Comparison of ENCODE assay signal across 9 mouse cellular contexts in genomic region chr11:36676446-36677284, GRCm38 (mm10).
DNase-seq lines count a peak whose midpoint lies in the region; ATAC-seq and TF ChIP-seq lines count a peak whose summit lies in the region.
"Had no signal": no experiment of that assay in that cellular context is flagged by ENCODE, and none has a peak within 500 bp of the region (broad histone marks: within the 10 kb centered on the region; RNA-seq: fewer than 3 reads in every experiment).

No protein-coding gene starts in this region.

- no peak overlapping the region for H3K9ac ChIP-seq in kidney, embryonic 14.5 days (ENCODE audit: low read depth, low read length)
- no peak overlapping the region for H3K9ac ChIP-seq in embryonic facial prominence, embryonic 12.5 days
- H3K9ac ChIP-seq in hindbrain, embryonic 12.5 days, result peak overlapping the region; percentile 68
- H3K9ac ChIP-seq in midbrain, embryonic 15.5 days, result peak overlapping the region; percentile 67

- H3K4me3 ChIP-seq in kidney, embryonic 14.5 days (ENCODE audit: low read length), result peak overlapping the region; percentile 44
- no peak overlapping the region for H3K4me3 ChIP-seq in kidney, adult 2 months (ENCODE audit: insufficient read depth, low read depth, low read length)
- peak overlapping the region; percentile 39 for H3K4me3 ChIP-seq in embryonic facial prominence, embryonic 12.5 days
- peak overlapping the region; percentile 47 for H3K4me3 ChIP-seq in hindbrain, embryonic 12.5 days
- H3K4me3 ChIP-seq in midbrain, embryonic 15.5 days, result peak overlapping the region; percentile 51

- no peak for DNase-seq in kidney, adult 2 months
- no peak for DNase-seq in embryo, embryonic 10.5 days (ENCODE audit: low spot score)
- DNase-seq in layer of hippocampus, adult 9-11 months, result no peak

- H3K27ac ChIP-seq in kidney, embryonic 14.5 days (ENCODE audit: low read depth, low read length), result no peak overlapping the region
- no peak overlapping the region for H3K27ac ChIP-seq in kidney, adult 2 months (ENCODE audit: insufficient read depth, low read depth, low read length)
- no peak overlapping the region for H3K27ac ChIP-seq in embryonic facial prominence, embryonic 12.5 days
- H3K27ac ChIP-seq in hindbrain, embryonic 12.5 days, result peak overlapping the region; percentile 97
- H3K27ac ChIP-seq in midbrain, embryonic 15.5 days, result peak overlapping the region; percentile 97

- no peak for ATAC-seq in kidney, embryonic 14.5 days (ENCODE audit: low FRiP score, low TSS enrichment)
- 0 out of 2 replicates have a peak, but pooled peaks have one; percentile 18 for ATAC-seq in embryonic facial prominence, embryonic 12.5 days (ENCODE audit: insufficient number of reproducible peaks, insufficient read depth, low FRiP score, low TSS enrichment)
- no peak for ATAC-seq in hindbrain, embryonic 12.5 days (ENCODE audit: low FRiP score)
- no peak; the same call in 1 of the 2 replicates for ATAC-seq in midbrain, embryonic 15.5 days (replicated peaks)
- no peak for ATAC-seq in inflammation-experienced regulatory T-cells, adult 6 months

- H3K4me1 ChIP-seq in kidney, embryonic 14.5 days (ENCODE audit: control insufficient read depth, insufficient read depth, low read length), result no peaks in the 10 kb centered on the region
- 0 out of 2 replicates have a peak, but pooled peaks cover 3% of the 10 kb centered on the region for H3K4me1 ChIP-seq in kidney, adult 2 months (ENCODE audit: control insufficient read depth, insufficient read depth, low read length)
- peaks cover 5% of the 10 kb centered on the region; the same call in 1 of the 2 replicates for H3K4me1 ChIP-seq in embryonic facial prominence, embryonic 12.5 days
- H3K4me1 ChIP-seq in hindbrain, embryonic 12.5 days, result peaks cover 26% of the 10 kb centered on the region
- peaks cover 43% of the 10 kb centered on the region for H3K4me1 ChIP-seq in midbrain, embryonic 15.5 days

- 0 out of 2 replicates have a peak, but pooled peaks cover 3% of the 10 kb centered on the region for H3K27me3 ChIP-seq in kidney, embryonic 14.5 days (ENCODE audit: control insufficient read depth, insufficient read depth, low read length)
- no peaks in the 10 kb centered on the region; the same call in 1 of the 2 replicates for H3K27me3 ChIP-seq in kidney, adult 2 months (replicated peaks; ENCODE audit: control insufficient read depth, insufficient read depth, low read length)
- H3K27me3 ChIP-seq in embryonic facial prominence, embryonic 12.5 days, result 0 out of 2 replicates have a peak, but pooled peaks cover 2% of the 10 kb centered on the region
- H3K27me3 ChIP-seq in hindbrain, embryonic 12.5 days, result no peaks in the 10 kb centered on the region
- H3K27me3 ChIP-seq in midbrain, embryonic 15.5 days (replicated peaks), result no peaks in the 10 kb centered on the region

- no peaks in the 10 kb centered on the region for H3K36me3 ChIP-seq in kidney, embryonic 14.5 days (ENCODE audit: control insufficient read depth, insufficient read depth, low read length)
- no peaks in the 10 kb centered on the region for H3K36me3 ChIP-seq in kidney, adult 2 months (ENCODE audit: control insufficient read depth, insufficient read depth, low read length)
- H3K36me3 ChIP-seq in embryonic facial prominence, embryonic 12.5 days, result no peaks in the 10 kb centered on the region
- H3K36me3 ChIP-seq in hindbrain, embryonic 12.5 days, result no peaks in the 10 kb centered on the region
- no peaks in the 10 kb centered on the region for H3K36me3 ChIP-seq in midbrain, embryonic 15.5 days (replicated peaks)
- H3K36me3 ChIP-seq: G1E had no signal

- H3K9me3 ChIP-seq in kidney, embryonic 14.5 days (ENCODE audit: control insufficient read depth, low read length), result no peaks in the 10 kb centered on the region
- no peaks in the 10 kb centered on the region for H3K9me3 ChIP-seq in embryonic facial prominence, embryonic 12.5 days
- no peaks in the 10 kb centered on the region for H3K9me3 ChIP-seq in hindbrain, embryonic 12.5 days (replicated peaks)
- H3K9me3 ChIP-seq in midbrain, embryonic 15.5 days, result no peaks in the 10 kb centered on the region

- TF ChIP-seq CTCF in kidney, adult 2 months (conservative IDR thresholded peaks at IDR 0.05; ENCODE audit: insufficient read depth, insufficient read length, low read depth, low read length), result no peak

- TF ChIP-seq POLR2A in kidney, adult 2 months (IDR thresholded peaks at IDR 0.05; ENCODE audit: low read depth, low read length), result no peak

- 56% methylated on average over 16 of the region's 16 CpGs for WGBS in kidney, embryonic 14.5 days
- 51% methylated on average over 16 of the region's 16 CpGs for WGBS in kidney, adult 2 months
- WGBS in embryonic facial prominence, embryonic 12.5 days, result 34% methylated on average over 16 of the region's 16 CpGs
- WGBS in hindbrain, embryonic 12.5 days, result 30% methylated on average over 16 of the region's 16 CpGs
- 13% methylated on average over 16 of the region's 16 CpGs for WGBS in midbrain, embryonic 15.5 days

- H3K4me2 ChIP-seq in kidney, embryonic 14.5 days (replicated peaks; ENCODE audit: low read depth, low read length), result peak overlapping the region; percentile 61
- H3K4me2 ChIP-seq in embryonic facial prominence, embryonic 12.5 days (replicated peaks), result peak overlapping the region; percentile 63
- H3K4me2 ChIP-seq in hindbrain, embryonic 12.5 days (replicated peaks), result peak overlapping the region; percentile 57
- H3K4me2 ChIP-seq in midbrain, embryonic 15.5 days, result peak overlapping the region; percentile 54

Comparison
In these comparisons a context has a peak if more than half of its experiments do, and no peak if none do; other contexts are left out.
1. H3K27ac ChIP-seq: peak in hindbrain, embryonic 12.5 days (single experiment) and midbrain, embryonic 15.5 days (single experiment); none in kidney, embryonic 14.5 days (single experiment), kidney, adult 2 months (single experiment) and embryonic facial prominence, embryonic 12.5 days (single experiment).
2. H3K9ac ChIP-seq: peak in hindbrain, embryonic 12.5 days (single experiment) and midbrain, embryonic 15.5 days (single experiment); none in kidney, embryonic 14.5 days (single experiment) and embryonic facial prominence, embryonic 12.5 days (single experiment).
3. Peak in every context shown above with its lines, with median percentiles within 50 percentile points of each other: H3K4me2 ChIP-seq.